Mouse (Mus musculus) left cerebral cortex, adult 2 months (tissue): ENCODE data around the gene C1ql3. TPM values are rescaled to one million over a fixed set of nuclear protein-coding genes. Genes with fewer than 3 reads are reported as not detected.

Experiments
- DNase-seq, 2 experiments: peaks; one replicate each; pipeline ENCODE4 v3.0.0; 2021 to 2022; ENCODE audit warnings: low spot score in 2 of 2, mixed read lengths in 1 of 2; ENCODE audit errors: extremely low spot score in 1 of 2
- H3K27ac ChIP-seq: fragments of 200-600 bp; 2 replicates; pipeline ENCODE4 v1.8.1; 2022
- H3K4me3 ChIP-seq: fragments of 200-600 bp; 2 replicates; pipeline ENCODE4 v1.8.1; 2022
- CTCF ChIP-seq: fragments of 200-600 bp; IDR thresholded peaks from 2 replicates; pipeline ENCODE4 v1.8.1; 2022; ENCODE audit warnings: antibody characterized with exemption, mild to moderate bottlenecking, moderate library complexity
- intact Hi-C: fragments of 180-260 bp; cut with DNase I; formaldehyde crosslinking; loops from one replicate; pipeline ENCODE4 v1.15.1; 2025
- long read RNA-seq, 2 experiments: library from polyadenylated mRNA; stranded (forward); transcript quantifications; one replicate each; pipeline ENCODE4 v2.0.0; 2021; ENCODE audit warnings: borderline mapping rate in 2 of 2
- total RNA-seq, 2 experiments: library from RNA; stranded (reverse); gene quantifications; 2 replicates each; pipeline ENCODE4 v1.2.3; 2021

Gene C1ql3
- 100 to 1,000 TPM; 112 to 137 TPM for total RNA-seq
- long read RNA-seq, experiment 1, transcript C1ql3-201 (2 exons, 2,535 nt) = major isoform, 75 of 82 reads
- long read RNA-seq, experiment 1, partial matches to known transcripts = 0 of 82 reads
- long read RNA-seq, experiment 1, other reads (novel, unspliced or antisense) = 7 of 82 reads
- long read RNA-seq, experiment 2, transcript C1ql3-201 (2 exons, 2,535 nt) = major isoform, 45 of 47 reads
- long read RNA-seq, experiment 2, partial matches to known transcripts = 0 of 47 reads
- long read RNA-seq, experiment 2, other reads (novel, unspliced or antisense) = 2 of 47 reads

GRCm38 (mm10) chr2:13011472-13011871 is at the start of gene C1ql3:
C1ql3 (minus strand) TSS chr2:13011806.
- TF ChIP-seq CTCF = no peak
- intact Hi-C loops = loop anchor here (1.0 to 5.0 kb wide), 6 partner anchors 49 to 302 kb away; no protein-coding TSS in a partner anchor
- DNase-seq = peak; percentile 74 to 83
- Histone ChIP-seq H3K27ac (peak within 1 kb of the TSS; percentile 92), H3K4me3 (peak within 1 kb of the TSS; percentile 79)

GRCm38 (mm10) chr2:13060426-13061170 is 49.0 kb upstream of the C1ql3 start:
- H3K4me3 ChIP-seq = no peak overlapping the region
- intact Hi-C loops = loop anchor here (1.0 to 5.0 kb wide), 7 partner anchors 43 to 353 kb away; partner anchors contain the start of gene C1ql3
- peak overlapping the region; percentile 40; the same call in 1 of the 2 replicates for H3K27ac ChIP-seq
- DNase-seq = peak; percentile 16 to 46
- TF ChIP-seq CTCF = no peak

- no peak for DNase-seq
- intact Hi-C loops = no loop called here
- H3K27ac ChIP-seq = no peak overlapping the region
- no peak overlapping the region for H3K4me3 ChIP-seq
- TF ChIP-seq CTCF = no peak
These were observed 37.0 kb upstream of the C1ql3 start for GRCm38 (mm10) chr2:13048649-13049048.

GRCm38 (mm10) chr2:13044555-13044954 is 32.9 kb upstream of the C1ql3 start:
- no peak for DNase-seq
- no peak for TF ChIP-seq CTCF
- no peak overlapping the region for H3K4me3 ChIP-seq
- no peak overlapping the region for H3K27ac ChIP-seq
- intact Hi-C loops = no loop called here

- H3K4me3 ChIP-seq = no peak overlapping the region
- DNase-seq = no peak
- H3K27ac ChIP-seq = no peak overlapping the region
- intact Hi-C loops = no loop called here
- TF ChIP-seq CTCF = no peak
These were observed 28.2 kb upstream of the C1ql3 start for GRCm38 (mm10) chr2:13039785-13040184.

- Histone ChIP-seq H3K4me3 (no peak overlapping the region), H3K27ac (no peak overlapping the region)
- intact Hi-C loops = no loop called here
- TF ChIP-seq CTCF = no peak
- DNase-seq = no peak
These were observed 27.2 kb upstream of the C1ql3 start for GRCm38 (mm10) chr2:13038772-13039171.

GRCm38 (mm10) chr2:13018861-13019260 is 7.3 kb upstream of the C1ql3 start:
- no peak overlapping the region for H3K4me3 ChIP-seq
- no peak for TF ChIP-seq CTCF
- no peak overlapping the region for H3K27ac ChIP-seq
- intact Hi-C loops = no loop called here
- no peak for DNase-seq

- no peak for TF ChIP-seq CTCF
- DNase-seq = no peak
- intact Hi-C loops = no loop called here
- H3K27ac ChIP-seq = no peak overlapping the region
- H3K4me3 ChIP-seq = no peak overlapping the region
These were observed 6.8 kb upstream of the C1ql3 start for GRCm38 (mm10) chr2:13018382-13018781.

GRCm38 (mm10) chr2:13011973-13012372 is 367 bp upstream of the C1ql3 start:
- no peak overlapping the region; the same call in 1 of the 2 replicates for H3K27ac ChIP-seq
- no peak overlapping the region; the same call in 1 of the 2 replicates for H3K4me3 ChIP-seq
- intact Hi-C loops = loop anchor here (1.0 to 5.0 kb wide), 6 partner anchors 48 to 303 kb away; no protein-coding TSS in a partner anchor
- no peak for TF ChIP-seq CTCF
- no peak for DNase-seq

- intact Hi-C loops = loop anchor here (1.0 to 5.0 kb wide), 6 partner anchors 50 to 301 kb away; no protein-coding TSS in a partner anchor
- H3K27ac ChIP-seq = peak overlapping the region; percentile 92
- peak; percentile 48 to 61 for DNase-seq
- peak overlapping the region; percentile 79 for H3K4me3 ChIP-seq
- peak; percentile 34 for TF ChIP-seq CTCF
These were observed 905 bp downstream of the C1ql3 start for GRCm38 (mm10) chr2:13010460-13011341.

- peak overlapping the region; percentile 92 for H3K27ac ChIP-seq
- intact Hi-C loops = loop anchor here (2.0 to 5.0 kb wide), 3 partner anchors 179 to 231 kb away; no protein-coding TSS in a partner anchor
- TF ChIP-seq CTCF = no peak
- peak; percentile 17 to 35 for DNase-seq
- H3K4me3 ChIP-seq = peak overlapping the region; percentile 79
These were observed 1.6 kb downstream of the C1ql3 start for GRCm38 (mm10) chr2:13010030-13010459.
